Mouse (Mus musculus): Measurements from ENCODE around the gene Esp3. TPM values are rescaled to one million over a fixed set of nuclear protein-coding genes. Genes with fewer than 3 reads are reported as not detected.
"Not testable (repeated sequence)": the region's sequence is repeated elsewhere in the genome, so short reads cannot be mapped to it uniquely, and the experiment has no call there.

Esp3 gene
- not detected in 2 replicates for polyA plus RNA-seq (2016; fragmentation: Nextera tagmentation; extraction: Ambion mirVana)

GRCm38 (mm10) chr17:40631775-40632174 lies at the start of gene Esp3:
Esp3 (plus strand) TSS chr17:40632075.
- H3K9me3 ChIP-seq (replicated peaks); H3K27ac ChIP-seq; H3K36me3 ChIP-seq; DNase-seq (ENCODE audit: low spot score); H3K4me1 ChIP-seq; H3K27me3 ChIP-seq (ENCODE audit: low read depth, poor library complexity, severe bottlenecking); H3K4me3 ChIP-seq: not testable (repeated sequence)
- WGBS, result 97% methylated on average over 1 of the region's 1 CpGs

DNA sequence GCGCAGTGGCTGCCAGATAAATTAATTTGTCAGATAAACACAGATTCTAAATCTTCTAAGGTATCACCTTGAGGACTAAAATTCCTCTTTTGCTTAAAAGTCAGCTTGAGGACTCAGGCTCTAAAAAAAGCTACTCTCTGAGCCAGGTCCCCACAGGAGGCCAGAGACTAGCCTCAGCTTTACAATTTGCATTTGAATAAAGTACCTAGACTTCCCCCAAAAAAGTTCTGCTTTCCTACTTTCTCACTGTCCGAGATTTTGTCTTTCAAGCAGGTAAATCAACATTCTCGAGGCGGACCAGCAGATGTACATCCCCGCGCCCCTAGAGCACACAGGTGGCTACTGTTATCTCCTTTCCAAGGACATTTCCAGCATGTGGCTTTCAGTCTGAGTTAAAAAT lies 48.0 kb upstream of the Esp3 start:
- 52% methylated on average over 6 of the region's 6 CpGs for WGBS
- H3K27ac ChIP-seq; DNase-seq (ENCODE audit: low spot score); H3K4me3 ChIP-seq; H3K9me3 ChIP-seq (replicated peaks); H3K36me3 ChIP-seq; H3K27me3 ChIP-seq (ENCODE audit: low read depth, poor library complexity, severe bottlenecking); H3K4me1 ChIP-seq: not testable (repeated sequence)

- Histone ChIP-seq H3K27me3 (ENCODE audit: low read depth, poor library complexity, severe bottlenecking) (no peaks in the 10 kb centered on the region), H3K4me3 (no peak overlapping the region), H3K4me1 (no peaks in the 10 kb centered on the region), H3K36me3 (no peaks in the 10 kb centered on the region), H3K9me3 (replicated peaks) (no peaks in the 10 kb centered on the region), H3K27ac (no peak overlapping the region)
- no peak for DNase-seq (ENCODE audit: low spot score)
Observed at GRCm38 (mm10) chr17:40591297-40591696, 40.6 kb upstream of the Esp3 start.

DNA sequence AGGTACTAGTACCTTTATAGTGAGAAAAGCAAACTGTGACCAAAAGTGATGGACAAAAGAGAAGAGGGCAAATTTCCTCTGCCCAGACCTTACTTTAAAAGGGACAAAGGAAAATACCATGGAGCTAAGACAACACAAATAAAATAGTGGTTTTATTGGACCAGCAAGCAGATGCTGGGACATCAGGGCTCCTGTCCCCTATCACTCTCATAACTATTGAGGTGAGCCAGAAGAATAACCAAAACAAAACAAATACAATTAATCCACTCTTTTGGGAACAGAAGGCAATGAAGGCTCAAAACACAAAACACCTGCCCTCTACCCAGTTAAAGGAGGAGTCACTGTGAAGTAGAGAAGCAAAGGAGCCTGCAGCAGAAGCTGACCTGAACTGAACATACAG lies 33.6 kb upstream of the Esp3 start, which contains the start of gene Esp4:
TSS of gene Esp4 (plus strand) at position 301 of the 400 bp plus-strand sequence.
- Histone ChIP-seq H3K36me3 (no peaks in the 10 kb centered on the region), H3K4me1 (no peaks in the 10 kb centered on the region), H3K27ac (no peak within 1 kb of the TSS), H3K9me3 (replicated peaks) (no peaks in the 10 kb centered on the region), H3K4me3 (no peak within 1 kb of the TSS), H3K27me3 (ENCODE audit: low read depth, poor library complexity, severe bottlenecking) (no peaks in the 10 kb centered on the region)
- DNase-seq (ENCODE audit: low spot score), result no peak

GRCm38 (mm10) chr17:40662118-40662679 lies 30.3 kb downstream of the Esp3 start:
- H3K4me1 ChIP-seq; H3K27me3 ChIP-seq (ENCODE audit: low read depth, poor library complexity, severe bottlenecking); H3K9me3 ChIP-seq (replicated peaks); H3K4me3 ChIP-seq; H3K27ac ChIP-seq; H3K36me3 ChIP-seq; DNase-seq (ENCODE audit: low spot score): not testable (repeated sequence)
- 83% methylated on average over 9 of the region's 9 CpGs for WGBS

DNA sequence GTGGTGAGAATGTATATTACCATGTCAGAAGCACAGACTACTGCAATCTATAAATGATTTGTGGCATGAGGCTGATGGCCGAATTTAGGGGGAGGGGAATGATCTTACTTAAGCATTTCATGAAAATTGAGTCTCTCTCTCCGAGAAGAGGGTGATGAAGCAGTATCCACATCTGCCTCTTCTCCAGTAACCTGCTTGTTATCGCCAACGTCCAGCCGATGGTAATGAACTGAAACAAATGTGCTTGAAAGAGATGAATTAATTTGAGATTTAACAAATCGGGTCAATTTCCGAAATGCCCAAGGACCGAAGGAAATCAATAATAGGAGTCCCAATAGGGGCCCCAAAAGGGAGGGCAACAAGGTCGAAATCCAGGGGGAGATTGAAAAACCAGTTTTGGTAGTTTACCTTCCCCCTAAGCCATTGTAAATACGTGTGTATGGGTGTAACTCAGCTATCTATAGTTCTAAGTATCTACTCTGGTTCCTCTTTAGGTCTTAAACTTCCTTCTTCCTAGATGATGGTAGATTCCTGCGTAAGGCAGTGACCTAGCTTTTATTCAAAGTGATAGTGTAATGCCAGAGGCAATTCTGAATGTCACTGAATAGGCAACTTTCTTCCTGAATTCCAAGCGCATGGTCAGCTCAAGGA lies 31.4 kb downstream of the Esp3 start:
- not testable (repeated sequence) for H3K9me3 ChIP-seq (replicated peaks); H3K4me3 ChIP-seq; H3K27ac ChIP-seq; DNase-seq (ENCODE audit: low spot score); H3K4me1 ChIP-seq; H3K27me3 ChIP-seq (ENCODE audit: low read depth, poor library complexity, severe bottlenecking); H3K36me3 ChIP-seq
- 87% methylated on average over 12 of the region's 12 CpGs for whole genome bisulfite sequencing

Other genes with a start within 250 kb of the Esp3 start
- gene Esp8, start 112.1 kb upstream of the Esp3 start, polyA plus RNA-seq (2016; fragmentation: Nextera tagmentation; extraction: Ambion mirVana), result not detected in 2 replicates
- not detected in 2 replicates for gene Esp6, start 70.6 kb upstream of the Esp3 start, polyA plus RNA-seq (2016; fragmentation: Nextera tagmentation; extraction: Ambion mirVana)
- not detected in 2 replicates for gene Esp4, start 33.5 kb upstream of the Esp3 start, polyA plus RNA-seq (2016; fragmentation: Nextera tagmentation; extraction: Ambion mirVana)
- not detected in 2 replicates for gene Esp1, start 95.0 kb downstream of the Esp3 start, polyA plus RNA-seq (2016; fragmentation: Nextera tagmentation; extraction: Ambion mirVana)
- not detected in 2 replicates for gene Crisp2, start 174.9 kb downstream of the Esp3 start, polyA plus RNA-seq (2016; fragmentation: Nextera tagmentation; extraction: Ambion mirVana)
- 5.4 and 5.5 TPM in 2 replicates for gene Rhag, start 179.1 kb downstream of the Esp3 start, polyA plus RNA-seq (2016; fragmentation: Nextera tagmentation; extraction: Ambion mirVana)
- 0.63 and 1.7 TPM in 2 replicates for gene 9130008F23Rik, start 248.5 kb downstream of the Esp3 start, polyA plus RNA-seq (2016; fragmentation: Nextera tagmentation; extraction: Ambion mirVana)